Mouse (Mus musculus) heart, postnatal 0 days (tissue): ENCODE data around the gene Catsperg2. TPM values are rescaled to one million over a fixed set of nuclear protein-coding genes. Genes with fewer than 3 reads are reported as not detected.
A peak's percentile ranks its signal among the peaks of the same experiment; 100 is the strongest.
"Not testable (repeated sequence)": the region's sequence is repeated elsewhere in the genome, so short reads cannot be mapped to it uniquely, and the experiment has no call there.

Experiments used
- ATAC-seq: fragments of 200-750 bp; cut with Nextera tagmentation; 2 replicates; pipeline ENCODE4 v1.8.0; 2017; ENCODE audit warnings: low read depth, moderate number of reproducible peaks, moderate library complexity; ENCODE audit not compliant: insufficient read depth
- DNase-seq: peaks from one replicate; pipeline ENCODE4 v3.0.0-alpha.2; 2016; ENCODE audit warnings: low spot score
- H3K27ac ChIP-seq: fragments of 300-500 bp; sonication (generic); 2 replicates; pipeline ENCODE4 v1.5.1; 2014; ENCODE audit warnings: low read depth, mild to moderate bottlenecking
- H3K27me3 ChIP-seq: fragments of 300-500 bp; sonication (generic); 2 replicates; pipeline ENCODE4 v1.6.1; 2014; ENCODE audit warnings: low read length, mixed read lengths; ENCODE audit not compliant: control insufficient read depth, insufficient read depth
- H3K36me3 ChIP-seq: fragments of 300-500 bp; sonication (generic); replicated peaks from 2 replicates; pipeline ENCODE4 v1.6.1; 2014; ENCODE audit warnings: low read length, mixed read lengths; ENCODE audit not compliant: control insufficient read depth, insufficient read depth
- H3K4me1 ChIP-seq: fragments of 300-500 bp; sonication (generic); 2 replicates; pipeline ENCODE4 v1.6.1; 2014; ENCODE audit warnings: antibody characterized with exemption; ENCODE audit not compliant: control insufficient read depth, insufficient read depth
- H3K4me2 ChIP-seq: fragments of 300-500 bp; sonication (generic); 2 replicates; pipeline ENCODE4 v1.6.1; 2014; ENCODE audit warnings: low read depth, mild to moderate bottlenecking, low read length, moderate library complexity
- H3K4me3 ChIP-seq: fragments of 300-500 bp; sonication (generic); 2 replicates; pipeline ENCODE4 v1.5.1; 2014; ENCODE audit warnings: low read depth, low read length
- H3K9ac ChIP-seq: fragments of 300-500 bp; sonication (generic); replicated peaks from 2 replicates; pipeline ENCODE4 v1.6.1; 2014; ENCODE audit warnings: low read depth, low read length, mixed read lengths
- H3K9me3 ChIP-seq: fragments of 300-500 bp; sonication (generic); replicated peaks from 2 replicates; pipeline ENCODE4 v1.6.1; 2016; ENCODE audit warnings: low read length; ENCODE audit not compliant: control insufficient read depth
- CTCF ChIP-seq: IDR thresholded peaks from 2 replicates; pipeline ENCODE4 v1.5.1; 2016; ENCODE audit warnings: antibody characterized with exemption, control low read depth, low read depth
- EP300 ChIP-seq: IDR thresholded peaks from 2 replicates; pipeline ENCODE4 v1.6.1; 2016; ENCODE audit warnings: antibody characterized with exemption, low read depth
- whole genome bisulfite sequencing: fragments of 180-500 bp; shearing (Covaris S2); extraction: QIAGEN DNeasy Blood & Tissue Kit; methylation state at CpG from one replicate; pipeline ENCODE4 v1.1.7; 2014; 5-methylcytosine and 5-hydroxymethylcytosine counted together
- polyA plus RNA-seq: library from polyadenylated mRNA; unstranded; fragments of >200 nt; fragmentation: Nextera tagmentation; extraction: Ambion mirVana; gene quantifications from 2 replicates; pipeline ENCODE4 v1.2.1, GENCODE M21; 2015
- total RNA-seq: library from RNA; depleted of rRNA; stranded (reverse); fragments of >200 nt; gene quantifications from 2 replicates; pipeline ENCODE4 v1.2.3, GENCODE M21; 2014; ENCODE audit warnings: low replicate concordance; rRNA removed

The Catsperg2 gene
- total RNA-seq (not detected in 2 replicates), polyA plus RNA-seq (not detected in 2 replicates)

DNA sequence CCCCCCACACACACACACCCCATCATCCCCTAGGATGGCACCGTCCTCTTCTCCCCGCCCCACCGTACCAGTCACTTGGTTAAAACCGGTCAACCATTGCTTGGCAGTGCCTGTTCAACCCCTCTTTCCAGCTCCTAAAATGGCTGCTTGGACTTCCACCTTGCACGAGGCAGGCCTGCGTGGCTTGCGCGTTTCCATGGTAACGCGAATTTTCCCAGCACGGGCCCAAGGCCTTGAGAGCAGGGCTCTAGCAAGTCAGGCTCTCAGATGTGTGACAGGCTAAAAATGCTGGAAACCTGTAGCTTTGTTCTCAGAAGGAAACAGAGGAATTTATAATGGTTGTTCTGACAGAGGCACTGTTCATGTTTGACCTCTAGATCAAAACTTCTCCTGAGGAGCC, at the start of gene Catsperg2:
Catsperg2 (minus strand) TSS at position 173 of the 400 bp plus-strand sequence.
- not testable (repeated sequence) for H3K4me1 ChIP-seq, DNase-seq, H3K4me3 ChIP-seq, H3K27ac ChIP-seq, H3K27me3 ChIP-seq, ATAC-seq, H3K36me3 ChIP-seq, H3K9ac ChIP-seq, H3K4me2 ChIP-seq, H3K9me3 ChIP-seq
- WGBS = 60% methylated on average over 11 of the region's 11 CpGs

DNA sequence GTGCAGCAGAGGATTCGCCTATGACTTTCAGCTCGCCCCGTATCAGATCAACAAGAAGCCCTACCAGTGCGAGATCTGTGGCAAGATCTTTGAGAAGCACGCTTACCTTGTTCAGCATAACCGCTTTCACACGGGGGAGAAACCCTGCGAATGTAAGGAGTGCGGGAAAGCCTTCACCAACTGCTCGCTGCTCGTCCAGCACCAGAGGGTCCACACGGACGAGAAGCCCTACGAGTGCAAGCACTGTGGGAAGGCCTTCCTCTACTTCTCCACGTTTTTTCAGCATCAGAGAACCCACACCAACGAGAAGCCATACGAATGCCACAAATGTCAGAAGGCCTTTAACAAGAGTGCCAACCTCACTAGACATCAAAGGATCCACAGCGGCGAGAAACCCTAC, 49.7 kb upstream of the Catsperg2 start:
- Histone ChIP-seq H3K36me3 (peaks cover 73% of the 10 kb centered on the region), H3K4me3 (no peak overlapping the region), H3K4me2 (no peak overlapping the region), H3K4me1 (peaks cover 7% of the 10 kb centered on the region; the same call in 1 of the 2 replicates), H3K27me3 (no peaks in the 10 kb centered on the region), H3K27ac (no peak overlapping the region), H3K9ac (no peak overlapping the region), H3K9me3 (no peaks in the 10 kb centered on the region)
- no peak for DNase-seq
- TF ChIP-seq EP300 = no peak
- no peak for TF ChIP-seq CTCF
- ATAC-seq = no peak
- WGBS = 96% methylated on average over 19 of the region's 19 CpGs

DNA sequence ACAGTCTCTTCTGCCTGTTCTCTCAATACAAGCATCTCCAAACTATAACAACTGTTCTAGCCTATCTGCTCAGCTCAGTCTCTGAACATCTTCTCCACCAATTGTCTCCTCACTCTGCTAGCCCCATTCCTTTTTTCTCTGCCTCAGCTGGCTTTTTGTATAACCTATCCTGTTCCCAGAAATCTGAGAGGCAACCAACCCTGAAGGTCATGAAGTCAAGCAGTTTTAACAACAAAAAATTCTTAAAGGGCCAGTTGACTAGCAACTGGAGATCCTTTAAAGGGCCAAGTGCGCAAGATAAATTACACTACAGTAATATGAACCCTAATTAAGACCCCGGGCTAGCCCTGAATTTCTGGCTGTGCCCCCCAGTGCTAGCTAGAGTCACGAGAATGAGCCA, 47.5 kb upstream of the Catsperg2 start:
- Histone ChIP-seq H3K4me3 (no peak overlapping the region), H3K27me3 (no peaks in the 10 kb centered on the region), H3K4me2 (no peak overlapping the region), H3K4me1 (peaks cover 12% of the 10 kb centered on the region), H3K27ac (no peak overlapping the region), H3K9ac (no peak overlapping the region), H3K9me3 (no peaks in the 10 kb centered on the region), H3K36me3 (peaks cover 75% of the 10 kb centered on the region)
- no peak for DNase-seq
- ATAC-seq = no peak
- TF ChIP-seq CTCF (no peak), EP300 (no peak)
- WGBS = 92% methylated on average over 3 of the region's 3 CpGs

DNA sequence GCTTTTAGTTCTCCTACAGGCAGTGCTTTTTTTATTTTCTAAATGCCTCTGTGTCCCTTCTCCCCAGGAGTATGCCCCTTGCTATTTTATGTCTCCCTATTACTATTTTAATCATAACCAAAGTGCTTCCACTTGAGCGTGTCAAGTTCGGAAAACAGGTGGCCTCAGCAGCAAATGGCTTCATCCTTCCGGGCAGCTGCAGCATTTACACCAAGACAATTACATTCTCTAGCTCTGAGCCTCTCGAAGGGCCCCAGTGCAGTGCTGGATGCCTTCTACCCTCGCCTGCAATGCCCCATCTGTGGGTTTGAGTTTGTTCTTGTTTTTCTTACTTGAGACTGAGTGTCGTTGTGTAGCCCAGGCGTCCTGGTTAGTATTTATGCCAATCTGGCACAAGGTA, 46.7 kb upstream of the Catsperg2 start:
- Histone ChIP-seq H3K9ac (no peak overlapping the region; the same call in 1 of the 2 replicates), H3K27ac (peak overlapping the region; percentile 15; the same call in 1 of the 2 replicates), H3K4me1 (peaks cover 16% of the 10 kb centered on the region), H3K4me2 (no peak overlapping the region), H3K27me3 (no peaks in the 10 kb centered on the region), H3K4me3 (no peak overlapping the region), H3K36me3 (peaks cover 68% of the 10 kb centered on the region), H3K9me3 (no peaks in the 10 kb centered on the region)
- DNase-seq = no peak
- TF ChIP-seq EP300 (no peak), CTCF (no peak)
- WGBS = 61% methylated on average over 7 of the region's 7 CpGs
- ATAC-seq = no peak

DNA sequence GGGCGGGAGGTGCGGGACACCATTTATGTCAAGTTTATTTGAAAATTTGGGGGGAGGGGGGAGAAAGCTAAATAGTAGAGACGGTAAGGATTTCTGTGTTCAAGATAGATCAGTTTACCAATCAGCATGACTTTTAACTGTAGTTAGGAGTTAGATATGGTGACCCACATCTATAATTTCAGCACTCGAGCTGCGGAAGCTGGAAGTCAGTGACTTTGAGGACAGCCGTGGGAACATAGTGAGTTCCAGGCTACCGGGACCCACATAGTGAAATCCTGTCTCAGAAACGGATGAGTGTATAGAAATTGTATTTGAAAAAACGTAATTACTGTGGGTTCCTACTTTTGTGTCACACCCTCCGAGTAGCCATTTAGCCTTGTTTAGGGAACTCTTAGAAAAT, 42.1 kb upstream of the Catsperg2 start:
- no peaks in the 10 kb centered on the region for H3K9me3 ChIP-seq
- 4% methylated on average over 10 of the region's 10 CpGs for WGBS
- H3K4me2 ChIP-seq = peak overlapping the region; percentile 71
- H3K27me3 ChIP-seq = no peaks in the 10 kb centered on the region
- DNase-seq = no peak
- H3K4me3 ChIP-seq = peak overlapping the region; percentile 93
- no peak for TF ChIP-seq CTCF
- no peak for TF ChIP-seq EP300
- H3K36me3 ChIP-seq = peaks cover 26% of the 10 kb centered on the region
- H3K4me1 ChIP-seq = peaks cover 12% of the 10 kb centered on the region
- ATAC-seq = no peak
- peak overlapping the region; percentile 80 for H3K27ac ChIP-seq
- H3K9ac ChIP-seq = peak overlapping the region; percentile 79

DNA sequence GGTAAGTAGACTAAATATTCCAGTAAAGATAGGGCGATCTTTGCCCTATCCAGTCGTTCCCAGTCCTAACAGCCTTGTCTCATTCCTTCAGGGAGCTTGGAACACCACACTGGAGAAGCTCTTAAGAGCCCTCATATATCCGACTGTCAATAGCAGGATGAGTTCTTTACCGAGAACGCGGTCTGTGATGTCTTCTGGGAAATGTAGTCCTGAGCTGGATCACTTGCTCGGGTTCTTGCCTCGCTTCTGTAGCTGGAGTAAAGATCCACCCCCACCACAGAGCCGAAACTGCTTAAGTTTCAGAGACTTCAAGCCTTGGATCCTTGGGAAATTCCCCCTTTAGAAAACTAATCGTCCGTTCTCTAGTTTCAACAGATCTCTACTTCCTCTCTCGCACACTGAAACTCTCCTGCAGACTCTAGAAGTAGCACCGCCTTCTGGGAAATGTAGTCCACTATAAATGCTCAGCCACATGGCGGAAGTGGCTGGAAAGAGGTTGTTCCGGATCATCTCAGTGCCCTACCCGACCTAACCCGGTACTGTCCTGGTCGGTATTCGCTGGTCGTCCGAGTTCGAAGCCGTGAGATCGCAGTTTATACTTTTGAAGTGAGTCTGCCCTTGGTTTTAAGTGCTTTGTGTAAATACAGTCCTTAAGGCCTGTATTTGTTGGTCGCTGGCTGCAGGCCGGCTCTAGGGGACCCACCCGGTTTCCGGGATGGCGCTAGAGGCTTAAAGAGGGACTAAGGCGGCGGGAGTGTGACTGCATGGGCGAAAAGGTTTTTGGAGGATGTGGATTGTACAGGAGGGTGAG, 41.5 kb upstream of the Catsperg2 start, which contains the start of gene Zfp84:
Zfp84 (plus strand) TSS at position 463 of the 811 bp plus-strand sequence.
- ATAC-seq (peak; percentile 95), DNase-seq (peak; percentile 98)
- H3K27ac ChIP-seq = peak within 1 kb of the TSS; percentile 80
- H3K4me2 ChIP-seq = peak within 1 kb of the TSS; percentile 71
- peaks cover 9% of the 10 kb centered on the region for H3K4me1 ChIP-seq
- H3K36me3 ChIP-seq = peaks cover 20% of the 10 kb centered on the region
- H3K27me3 ChIP-seq = no peaks in the 10 kb centered on the region
- no peak for TF ChIP-seq CTCF
- no peak for TF ChIP-seq EP300
- H3K4me3 ChIP-seq = peak within 1 kb of the TSS; percentile 93
- H3K9me3 ChIP-seq = no peaks in the 10 kb centered on the region
- peak within 1 kb of the TSS; percentile 79 for H3K9ac ChIP-seq
- under 1% methylated on average over 32 of the region's 32 CpGs for WGBS
